Mouse (Mus musculus) C2C12 (cell line): ENCODE measurements around the gene Reln.

Experiments
- CEBPB ChIP-seq: IDR thresholded peaks from one replicate; pipeline ENCODE4 v1.6.1; 2011; ENCODE audit warnings: low read depth, mild to moderate bottlenecking, control low read depth, moderate library complexity
- CTCF ChIP-seq: IDR thresholded peaks from one replicate; pipeline ENCODE4 v1.5.1; 2011; ENCODE audit not compliant: control insufficient read depth, insufficient read depth, insufficient read length
- FOSL1 ChIP-seq: IDR thresholded peaks from one replicate; pipeline ENCODE4 v1.8.0; 2011; ENCODE audit warnings: mild to moderate bottlenecking, low read length; ENCODE audit not compliant: poor library complexity, insufficient read depth, severe bottlenecking
- MAX ChIP-seq: IDR thresholded peaks from one replicate; pipeline ENCODE4 v1.6.1; 2011; ENCODE audit warnings: mild to moderate bottlenecking, control low read depth

DNA sequence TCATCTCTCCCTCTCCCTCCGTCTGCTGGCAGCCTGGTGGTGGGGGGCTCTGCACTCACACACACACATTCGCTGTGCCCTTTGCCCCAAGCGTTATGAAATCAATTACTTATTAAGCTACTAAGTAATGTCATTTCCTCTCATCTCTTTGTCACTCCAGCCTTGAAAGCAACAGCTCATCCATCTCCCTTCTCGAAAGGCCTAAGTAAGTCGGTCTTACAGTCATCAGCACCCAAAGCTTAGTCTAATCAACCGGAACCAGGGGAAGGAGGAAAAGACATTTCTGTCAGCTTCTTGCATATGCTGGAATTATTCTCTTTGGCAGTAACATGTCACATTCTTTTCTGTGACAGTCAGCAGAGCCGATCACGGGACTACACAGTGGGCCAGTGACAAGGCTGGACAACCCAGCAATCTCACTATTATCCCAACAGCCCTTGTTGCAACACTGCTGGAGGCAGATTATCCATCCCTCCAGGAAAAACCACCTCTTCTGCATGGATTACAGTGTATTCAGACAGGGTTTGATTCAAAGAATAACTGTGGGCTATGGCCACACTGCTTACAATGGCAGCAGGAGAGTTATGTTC is 149.1 kb downstream of the Reln start:
- TF ChIP-seq CTCF (no peak), CEBPB (no peak), MAX (no peak), FOSL1 (no peak)
